Mouse (Mus musculus) megakaryocyte, embryonic 14.5 days (primary cell): ENCODE results near the gene Psen2.

Experiments used
- FLI1 ChIP-seq: IDR thresholded peaks from 2 replicates; pipeline ENCODE4 v1.6.1; 2012; ENCODE audit warnings: low read length, inconsistent platforms, mixed read lengths
- GATA1 ChIP-seq: IDR thresholded peaks from 3 replicates; pipeline ENCODE4 v1.6.1; 2012; ENCODE audit warnings: mixed read lengths, low read length, inconsistent platforms, borderline replicate concordance

DNA sequence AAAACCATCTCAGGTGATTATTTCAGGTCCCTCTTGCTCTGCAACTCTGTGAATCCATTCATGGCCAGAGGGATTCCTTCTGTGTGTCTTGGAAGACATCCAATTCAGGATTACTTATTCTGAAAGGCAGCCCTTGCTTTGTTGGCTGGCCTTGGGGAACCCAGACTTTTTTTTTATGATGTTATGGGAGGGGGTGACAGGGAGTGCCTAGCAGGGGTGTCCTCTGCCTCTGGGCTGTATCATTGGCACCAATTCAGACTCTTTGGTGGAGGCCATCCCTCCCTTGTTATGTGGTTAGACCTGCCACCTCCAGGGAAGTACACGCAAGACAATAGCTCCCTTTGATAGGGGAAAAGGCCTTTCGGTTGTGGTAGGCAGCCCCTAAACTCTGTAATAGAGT is 44.4 kb upstream of the Psen2 start:
- TF ChIP-seq GATA1 (no peak), FLI1 (no peak)
